Mouse (Mus musculus) activated CD4-positive, CD25-positive, alpha-beta regulatory T cell (primary cell): Measurements from ENCODE around the gene Gm11985. TPM values are rescaled to one million over a fixed set of nuclear protein-coding genes. Genes with fewer than 3 reads are reported as not detected.

ENCODE experiments used
- polyA plus RNA-seq, 2 experiments: library from polyadenylated mRNA; unstranded; fragments of 100-300 nt; shearing (Covaris generic); gene quantifications; one replicate each; pipeline ENCODE4 v1.2.1; 2017

Gene Gm11985
- polyA plus RNA-seq, result not detected

GRCm38 (mm10) chr11:7188469-7188868 is at the start of gene Gm11985:
Gm11985 (minus strand) TSS chr11:7188569.

DNA sequence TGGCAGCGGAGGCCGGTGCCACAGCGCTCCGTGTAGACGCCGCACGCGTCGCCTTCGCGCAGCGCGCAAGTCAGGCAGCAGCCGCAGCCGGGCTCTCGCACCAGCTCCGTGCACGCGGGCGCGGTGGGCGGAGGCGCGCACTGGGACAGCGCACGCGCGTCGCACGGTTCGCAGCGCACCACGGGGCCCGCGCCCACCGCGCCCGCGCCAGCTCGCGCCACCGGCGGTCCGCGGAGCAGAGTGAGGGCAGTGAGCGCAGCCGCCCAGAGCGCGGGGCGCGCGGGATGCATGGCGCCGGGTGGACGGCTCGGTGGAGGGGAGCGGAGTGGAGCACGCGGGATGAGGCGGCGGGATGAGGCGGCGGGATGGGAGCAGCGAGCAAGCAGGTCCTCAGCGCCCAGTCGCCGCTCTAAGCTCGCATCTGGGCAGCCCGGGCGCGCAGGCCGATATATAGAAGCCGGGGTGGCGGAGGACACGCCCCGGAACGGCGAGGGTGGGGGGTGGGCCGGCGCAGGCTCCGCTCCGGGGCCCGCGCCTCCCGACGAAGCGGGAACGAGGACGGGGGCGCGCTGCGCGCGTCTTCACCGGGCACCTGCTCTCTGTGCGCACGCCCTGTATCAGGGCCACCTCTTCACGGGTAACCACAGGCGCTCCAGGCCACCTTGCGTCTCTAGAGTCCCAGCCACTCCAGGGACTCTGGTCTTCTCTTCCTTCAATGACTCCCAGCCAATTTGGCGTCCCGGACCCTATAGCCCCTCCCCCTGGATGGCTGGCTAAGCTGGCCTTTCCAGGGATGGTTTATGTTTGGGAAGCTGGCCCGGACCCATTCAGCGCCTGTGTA is 25.4 kb upstream of the Gm11985 start, which contains the start of gene Igfbp3:
Gene Igfbp3, minus strand, starts transcription at position 423 of the 841 bp plus-strand sequence.

DNA sequence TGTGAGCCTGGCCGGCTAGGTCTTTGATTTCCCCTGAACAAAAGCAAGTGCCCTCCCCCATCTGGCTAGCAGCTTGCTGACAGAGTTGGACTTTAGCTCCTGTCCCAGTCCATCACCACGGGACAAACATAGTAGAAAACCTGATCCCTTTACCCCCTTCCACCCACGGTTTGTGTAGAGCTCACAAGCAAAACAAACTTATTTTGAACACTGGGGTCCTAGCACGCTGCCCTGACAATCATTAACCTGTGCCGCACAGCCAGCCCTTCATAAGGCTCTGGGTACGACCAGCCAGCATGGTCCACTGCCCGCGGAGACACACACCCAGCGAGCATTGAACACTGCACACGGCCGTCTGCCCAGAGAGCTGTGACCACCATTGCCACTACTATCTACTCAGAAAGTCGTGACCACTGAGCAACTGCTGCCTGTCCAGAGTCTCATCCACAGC is 9.1 kb upstream of the Gm11985 start, which contains the start of gene Igfbp1:
Gene Igfbp1, plus strand, starts transcription at position 292 of the 451 bp plus-strand sequence.

Other genes starting within 250 kb of the Gm11985 start
- gene Adcy1, start 125.1 kb downstream of the Gm11985 start, polyA plus RNA-seq, result under 1 TPM in 1 of 2 experiments, not detected in 1; 0.18 TPM
- not detected for gene Igfbp1, start 9.2 kb upstream of the Gm11985 start, polyA plus RNA-seq
- not detected for gene Igfbp3, start 25.4 kb upstream of the Gm11985 start, polyA plus RNA-seq